Mouse (Mus musculus): ENCODE results near the gene Abcd3. TPM values are rescaled to one million over a fixed set of nuclear protein-coding genes. Genes with fewer than 3 reads are reported as not detected.
"Not testable (repeated sequence)": the region's sequence is repeated elsewhere in the genome, so short reads cannot be mapped to it uniquely, and the experiment has no call there.

The Abcd3 gene
- total RNA-seq, 2 experiments from 2014 or later: 87.4 to 92.2 TPM

DNA sequence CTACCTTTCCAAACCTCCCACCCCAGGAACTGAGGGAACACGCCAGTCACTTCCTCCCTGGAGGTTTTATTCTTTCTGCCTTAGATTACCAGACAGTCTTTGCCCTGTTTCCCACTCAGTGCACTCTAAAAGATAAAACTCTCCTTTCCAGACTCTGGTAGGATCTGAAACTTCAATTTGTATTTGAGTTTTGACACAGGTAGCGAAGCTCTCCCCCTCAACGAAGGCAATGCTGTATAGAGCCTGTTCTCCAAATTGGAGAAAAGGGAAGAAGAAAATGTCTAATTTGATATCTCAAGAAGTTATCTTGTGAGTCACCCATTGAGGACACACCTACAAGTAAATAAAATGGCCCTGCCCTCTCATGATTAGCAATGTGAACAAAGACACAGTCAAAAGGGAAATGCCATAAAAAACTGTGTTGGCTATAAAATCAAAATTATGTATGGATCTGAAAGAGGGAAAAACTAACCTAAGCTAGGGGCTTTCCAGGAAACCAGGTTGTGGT is 4.6 kb upstream of the Abcd3 start:
- DNase-seq (ENCODE audit: low spot score): no peak
- intact Hi-C loops (cut with DNase I): loop anchor here (10.0 kb wide), 1 partner anchor 155 kb away; no protein-coding TSS in a partner anchor

DNA sequence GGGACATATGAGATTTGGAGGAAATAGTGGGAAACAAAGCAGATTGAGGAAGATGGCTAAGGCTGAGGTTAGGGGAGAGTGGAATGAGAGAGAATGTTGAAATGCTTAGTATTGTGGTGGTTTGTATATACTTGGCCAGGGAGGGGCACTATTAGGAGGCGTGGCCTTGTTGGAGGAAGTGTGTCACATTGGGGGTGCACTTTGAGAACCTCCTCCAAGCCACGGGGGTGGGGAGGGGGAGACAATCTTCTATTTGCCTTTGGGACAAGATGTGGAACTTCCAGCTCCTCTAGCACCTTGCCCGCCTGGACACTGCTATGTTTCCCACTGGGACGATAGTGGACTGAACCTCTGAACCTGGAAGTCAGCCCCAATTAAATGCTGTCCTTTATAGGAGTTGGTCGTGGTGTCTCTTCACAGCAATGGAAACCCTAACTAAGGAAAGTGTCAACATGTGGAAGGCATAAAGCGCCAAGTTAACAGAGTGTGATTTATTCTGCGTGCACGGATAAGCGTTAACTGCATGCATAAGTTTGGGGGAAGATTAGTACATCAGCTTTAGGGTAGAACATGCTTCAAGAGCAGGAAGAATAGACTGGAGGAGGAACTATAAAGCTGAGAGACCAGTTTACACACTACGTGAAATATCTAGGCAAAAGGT is 3.8 kb upstream of the Abcd3 start:
- intact Hi-C loops (cut with DNase I): loop anchor here (10.0 kb wide), 1 partner anchor 156 kb away; no protein-coding TSS in a partner anchor

DNA sequence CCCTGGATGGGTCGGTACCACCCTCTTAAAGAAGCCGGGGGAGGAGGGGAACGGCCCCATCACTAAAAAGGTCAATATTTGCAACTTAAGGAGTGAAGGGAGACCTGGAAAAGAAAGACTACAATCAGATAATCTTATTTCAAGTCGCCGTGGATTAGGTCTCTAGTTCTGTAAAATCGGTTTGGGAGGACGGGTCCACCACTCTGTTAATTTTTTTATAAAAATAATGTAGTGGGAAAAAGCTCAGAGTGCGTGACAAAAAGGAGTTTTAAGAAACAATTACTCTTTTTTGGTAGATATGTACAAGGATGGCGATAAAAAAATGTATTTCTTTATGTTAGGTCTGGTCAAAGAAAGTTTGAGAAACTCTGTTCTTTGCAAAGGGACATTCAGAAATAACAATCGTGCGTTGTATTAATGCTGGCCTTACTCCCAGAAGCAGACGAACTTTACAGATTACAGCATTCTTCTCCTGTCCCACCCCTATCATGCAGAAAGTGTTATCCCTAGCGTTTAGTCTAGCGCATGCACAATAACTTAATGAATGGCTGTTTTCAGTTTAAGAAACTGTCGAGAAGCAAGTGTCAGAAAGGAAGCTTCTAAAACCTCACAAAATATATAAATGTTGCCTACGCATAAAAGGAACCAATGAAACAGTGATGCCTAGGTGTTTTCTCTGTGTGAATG is 590 bp upstream of the Abcd3 start:
- DNase-seq (ENCODE audit: low spot score): no peak
- intact Hi-C loops (cut with DNase I): loop anchor here (10.0 kb wide), 1 partner anchor 159 kb away; no protein-coding TSS in a partner anchor

More for the DNA sequence above, 3.8 kb upstream of the Abcd3 start:
- DNase-seq (ENCODE audit: low spot score): no peak

DNA sequence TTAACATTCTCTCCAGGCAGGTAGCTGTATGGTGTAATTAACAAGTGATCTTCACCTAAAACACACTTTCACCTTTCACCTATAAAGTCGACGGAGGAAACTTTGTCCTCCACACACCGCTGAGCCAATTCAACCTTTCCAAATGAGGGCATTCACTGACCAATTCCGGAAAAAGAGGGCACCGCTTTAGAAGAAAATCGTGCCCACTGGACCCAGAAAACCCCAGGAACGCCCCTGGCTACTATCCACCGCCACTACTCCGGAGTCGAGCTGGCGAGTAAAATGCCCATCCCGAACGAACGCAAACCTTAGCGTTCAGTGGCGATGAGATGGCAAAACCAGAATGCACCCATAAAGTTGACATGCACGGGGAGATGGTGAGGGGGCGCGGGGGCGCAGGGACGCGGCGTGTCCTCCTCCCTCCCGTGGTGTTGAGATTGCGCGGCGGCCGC is 663 bp downstream of the Abcd3 start:
- DNase-seq (ENCODE audit: low spot score): no peak
- intact Hi-C loops (cut with DNase I): loop anchor here (10.0 kb wide), 1 partner anchor 160 kb away; no protein-coding TSS in a partner anchor

DNA sequence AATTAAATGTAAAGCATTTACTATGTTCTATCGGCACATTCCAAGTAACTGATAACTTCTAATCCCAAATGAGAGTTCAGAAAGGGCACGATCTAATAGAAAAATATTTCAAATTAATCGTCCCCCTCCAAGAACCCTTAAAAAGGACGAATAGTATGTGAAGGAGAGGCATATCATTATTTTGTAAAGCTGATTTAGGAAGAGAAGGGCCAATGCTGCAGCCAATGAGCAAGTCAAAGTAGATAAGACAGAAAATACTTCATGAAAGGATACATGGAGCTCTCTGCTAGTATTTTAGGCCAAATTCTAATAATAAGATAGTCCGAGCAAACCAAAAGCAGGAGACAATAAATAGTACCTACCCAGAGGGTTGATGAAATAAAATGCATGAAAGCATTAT is 1.3 kb downstream of the Abcd3 start:
- intact Hi-C loops (cut with DNase I): loop anchor here (10.0 kb wide), 1 partner anchor 161 kb away; no protein-coding TSS in a partner anchor
- DNase-seq (ENCODE audit: low spot score): no peak

DNA sequence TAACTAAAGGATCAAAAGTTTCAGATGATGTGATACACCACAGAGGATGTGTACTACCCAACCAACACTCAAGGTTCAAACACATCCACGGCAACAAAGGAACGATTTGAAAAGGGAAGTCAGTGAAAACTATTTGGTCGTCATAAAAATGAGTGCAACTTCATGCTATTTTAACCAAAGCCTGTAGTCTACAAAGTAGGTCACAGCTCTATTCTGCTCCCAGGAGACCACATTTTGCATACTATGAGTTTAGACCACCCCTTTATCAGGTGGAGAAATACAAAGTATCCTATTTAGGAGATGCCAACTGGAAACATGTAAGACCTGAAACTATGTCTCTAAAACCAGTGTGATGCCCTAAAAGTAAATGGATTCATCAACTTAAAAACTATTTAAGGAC is 6.9 kb downstream of the Abcd3 start:
- intact Hi-C loops (cut with DNase I): no loop called here
- no peak for DNase-seq (ENCODE audit: low spot score)

DNA sequence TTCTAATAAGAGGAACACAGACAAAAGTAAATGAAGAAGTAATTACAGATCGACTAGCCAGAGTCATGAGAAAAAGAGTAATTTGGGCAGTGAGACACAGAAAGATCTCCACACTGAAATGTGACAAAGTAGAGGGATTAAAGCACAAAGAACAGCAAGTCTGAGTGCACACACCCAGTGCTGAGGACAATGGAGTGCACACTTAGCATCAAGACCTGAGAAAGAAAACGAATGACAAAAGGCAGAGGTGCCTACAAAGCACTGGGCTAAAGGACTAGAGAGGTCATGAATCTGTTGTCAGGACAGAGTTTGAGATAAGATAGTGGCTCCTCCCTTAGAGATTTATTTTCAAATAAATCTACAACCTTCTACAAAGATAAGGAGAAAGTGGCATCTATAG is 20.9 kb downstream of the Abcd3 start:
- no peak for DNase-seq (ENCODE audit: low spot score)
- intact Hi-C loops (cut with DNase I): no loop called here

DNA sequence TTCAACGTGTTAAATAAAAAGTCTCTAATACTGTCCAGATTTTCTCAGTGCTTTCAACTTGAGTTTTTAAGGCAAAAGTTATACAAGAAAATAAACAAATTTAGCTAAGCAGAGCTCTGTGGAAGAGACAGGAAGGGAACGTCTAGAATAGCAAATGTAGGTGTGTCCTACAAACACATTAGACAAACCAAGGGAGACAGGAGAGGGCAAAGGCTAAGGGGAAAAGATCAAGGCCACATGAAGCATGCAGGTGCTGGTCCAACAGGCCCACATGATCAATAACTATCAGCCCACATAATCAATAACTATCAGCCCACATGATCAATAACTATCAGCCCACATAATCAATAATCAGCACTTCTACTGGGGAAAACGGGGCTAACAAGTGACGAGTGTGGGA is 22.9 kb downstream of the Abcd3 start:
- no peak for DNase-seq (ENCODE audit: low spot score)
- intact Hi-C loops (cut with DNase I): no loop called here

DNA sequence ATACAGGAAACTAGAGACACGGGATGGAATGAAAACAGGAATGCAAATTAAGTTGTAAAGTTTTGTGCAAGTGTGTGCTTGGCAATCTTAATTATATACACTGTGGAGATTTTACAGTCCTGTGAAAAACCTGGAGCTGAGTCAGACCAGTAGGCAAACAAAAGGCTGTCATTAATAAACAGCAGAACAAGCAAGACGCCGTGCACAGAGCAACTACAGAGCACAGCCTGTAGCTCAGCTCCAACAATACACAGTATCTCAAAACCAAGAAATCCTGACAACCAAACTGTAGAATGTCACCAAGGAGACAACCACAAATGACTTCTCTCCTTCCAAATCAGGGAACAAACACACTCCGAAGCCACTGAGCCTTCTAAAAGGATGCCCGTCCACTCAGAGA is 24.7 kb downstream of the Abcd3 start:
- no peak for DNase-seq (ENCODE audit: low spot score)
- intact Hi-C loops (cut with DNase I): no loop called here

DNA sequence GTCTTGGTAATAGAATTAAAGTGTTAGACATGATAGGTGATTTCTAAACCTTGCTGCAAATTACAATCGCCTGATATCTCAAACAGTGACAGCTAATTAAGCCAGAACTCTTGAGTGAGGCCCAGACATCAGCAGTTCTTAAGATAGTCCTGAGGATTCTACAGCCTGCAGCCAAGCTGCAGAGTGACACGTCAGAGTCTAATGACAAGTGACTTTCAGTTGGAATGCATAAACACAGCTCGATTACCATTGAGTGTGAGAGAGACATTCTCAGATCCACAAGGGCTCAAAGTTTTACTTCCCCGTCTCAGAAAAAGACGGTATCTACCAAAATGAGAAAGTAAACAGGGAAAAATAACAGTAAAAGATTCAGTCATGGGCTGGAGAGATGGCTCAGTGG is 25.3 kb downstream of the Abcd3 start:
- DNase-seq (ENCODE audit: low spot score): no peak
- intact Hi-C loops (cut with DNase I): no loop called here

DNA sequence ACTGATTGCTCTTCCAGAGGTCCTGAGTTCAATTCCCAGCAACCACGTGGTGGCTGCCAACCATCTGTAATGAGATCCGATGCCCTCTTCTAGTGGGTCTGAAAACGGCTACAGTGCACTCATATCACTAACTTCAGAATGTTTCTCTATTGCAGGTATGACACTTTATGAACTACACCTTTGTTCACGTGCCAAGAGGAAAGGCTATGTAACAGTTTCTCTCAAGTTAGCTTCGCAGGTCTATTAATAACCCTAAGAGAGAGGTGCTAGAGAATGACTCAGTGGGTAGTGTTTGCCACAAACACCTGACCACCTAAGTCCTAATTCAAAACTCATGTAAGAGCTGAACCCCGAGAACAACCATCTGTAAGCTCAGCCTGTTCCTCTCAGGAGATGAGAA is 32.1 kb downstream of the Abcd3 start:
- DNase-seq (ENCODE audit: low spot score): no peak
- intact Hi-C loops (cut with DNase I): no loop called here

DNA sequence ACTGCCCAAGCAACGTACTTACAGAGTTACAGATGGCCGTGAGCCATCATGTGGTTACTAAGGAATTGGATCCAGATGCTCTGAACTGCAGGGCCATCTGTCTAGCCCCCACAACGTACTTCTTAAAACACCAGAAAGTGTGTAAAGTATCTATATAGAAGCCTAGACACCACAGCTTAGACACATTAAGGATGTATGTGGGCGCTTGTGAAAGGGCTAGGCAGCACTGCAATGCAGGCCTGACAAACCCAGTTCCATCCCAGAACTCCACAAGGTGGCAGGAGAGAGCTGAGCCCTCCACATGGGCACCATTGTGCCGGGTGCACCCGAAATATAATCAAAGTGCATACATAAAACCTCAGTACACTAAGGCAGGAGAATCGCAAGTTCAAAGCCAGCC is 37.2 kb downstream of the Abcd3 start:
- intact Hi-C loops (cut with DNase I): no loop called here
- DNase-seq (ENCODE audit: low spot score): no peak

DNA sequence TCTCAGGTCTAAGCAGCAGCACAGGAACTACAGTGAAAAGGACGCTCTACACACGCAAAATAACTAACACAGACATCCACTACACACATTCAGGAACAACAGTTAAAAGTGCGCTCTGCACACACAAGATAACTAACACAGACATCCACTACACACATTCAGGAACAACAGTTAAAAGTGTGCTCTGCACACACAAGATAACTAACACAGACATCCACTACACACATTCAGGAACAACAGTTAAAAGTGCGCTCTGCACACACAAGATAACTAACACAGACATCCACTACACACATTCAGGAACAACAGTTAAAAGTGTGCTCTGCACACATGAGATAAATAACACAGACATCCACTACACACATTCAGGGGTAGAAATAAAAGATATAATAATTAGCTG is 41.8 kb downstream of the Abcd3 start:
- DNase-seq (ENCODE audit: low spot score); intact Hi-C loops (cut with DNase I): not testable (repeated sequence)

DNA sequence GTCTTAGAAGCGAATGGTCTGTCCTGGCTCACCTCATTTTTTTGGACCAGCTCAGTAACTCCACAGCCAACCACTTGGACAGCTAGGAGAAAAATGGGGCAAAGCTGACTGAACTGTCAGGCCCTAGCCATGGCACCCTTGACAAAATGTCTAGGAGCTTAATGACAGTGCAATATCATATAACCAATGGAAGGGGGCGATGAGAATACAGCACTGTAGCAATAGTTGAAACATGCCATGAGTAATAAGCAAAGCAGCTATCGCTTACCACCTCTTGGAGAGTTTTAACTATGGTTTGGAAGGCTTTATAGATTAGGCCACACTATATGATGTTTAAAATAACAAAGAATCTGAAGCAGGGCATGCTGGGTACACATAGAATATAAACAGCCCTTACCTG is 46.3 kb downstream of the Abcd3 start:
- DNase-seq (ENCODE audit: low spot score): no peak
- intact Hi-C loops (cut with DNase I): loop anchor here (10.0 kb wide), 1 partner anchor 464 kb away; no protein-coding TSS in a partner anchor

DNA sequence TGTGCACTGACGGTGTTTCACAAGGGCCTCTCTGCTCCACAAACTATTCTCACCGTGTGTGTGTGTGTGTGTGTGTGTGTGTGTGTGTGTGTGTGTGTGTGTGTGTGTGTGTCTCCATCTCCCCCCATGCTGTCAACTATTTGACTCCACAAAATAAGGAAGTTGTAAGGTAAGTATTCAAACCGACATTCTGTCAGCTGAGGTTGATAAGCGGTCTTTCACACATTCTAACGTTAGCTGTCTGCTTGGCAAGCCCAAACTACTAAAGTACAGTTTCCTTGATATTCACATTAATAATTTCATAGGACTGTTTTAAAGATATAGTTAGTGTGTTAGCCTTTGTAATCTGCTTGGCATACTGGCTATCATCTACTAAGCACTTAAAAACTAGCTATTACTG is 48.3 kb downstream of the Abcd3 start:
- DNase-seq (ENCODE audit: low spot score): no peak
- intact Hi-C loops (cut with DNase I): loop anchor here (10.0 kb wide), 1 partner anchor 462 kb away; no protein-coding TSS in a partner anchor

DNA sequence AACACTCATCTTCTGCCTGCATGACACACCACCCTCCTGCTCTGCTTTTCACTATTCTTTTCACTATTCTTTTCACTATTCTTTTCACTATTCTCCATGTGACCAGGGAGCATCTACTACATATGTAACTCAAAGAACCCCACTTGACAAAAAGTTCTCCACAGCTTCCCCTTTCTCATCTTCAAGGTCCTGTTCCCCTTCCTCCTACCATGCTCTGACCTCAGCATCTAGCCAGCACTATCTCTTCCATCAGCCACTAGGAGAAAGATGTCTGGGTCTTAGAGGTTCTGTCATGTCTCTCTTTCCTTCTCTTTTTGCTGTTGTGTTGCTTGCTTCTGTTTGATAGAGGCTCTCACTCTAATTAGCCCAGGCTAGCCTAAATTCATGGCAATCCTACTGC is 49.1 kb downstream of the Abcd3 start:
- no peak for DNase-seq (ENCODE audit: low spot score)
- intact Hi-C loops (cut with DNase I): loop anchor here (10.0 kb wide), 1 partner anchor 461 kb away; no protein-coding TSS in a partner anchor

DNA sequence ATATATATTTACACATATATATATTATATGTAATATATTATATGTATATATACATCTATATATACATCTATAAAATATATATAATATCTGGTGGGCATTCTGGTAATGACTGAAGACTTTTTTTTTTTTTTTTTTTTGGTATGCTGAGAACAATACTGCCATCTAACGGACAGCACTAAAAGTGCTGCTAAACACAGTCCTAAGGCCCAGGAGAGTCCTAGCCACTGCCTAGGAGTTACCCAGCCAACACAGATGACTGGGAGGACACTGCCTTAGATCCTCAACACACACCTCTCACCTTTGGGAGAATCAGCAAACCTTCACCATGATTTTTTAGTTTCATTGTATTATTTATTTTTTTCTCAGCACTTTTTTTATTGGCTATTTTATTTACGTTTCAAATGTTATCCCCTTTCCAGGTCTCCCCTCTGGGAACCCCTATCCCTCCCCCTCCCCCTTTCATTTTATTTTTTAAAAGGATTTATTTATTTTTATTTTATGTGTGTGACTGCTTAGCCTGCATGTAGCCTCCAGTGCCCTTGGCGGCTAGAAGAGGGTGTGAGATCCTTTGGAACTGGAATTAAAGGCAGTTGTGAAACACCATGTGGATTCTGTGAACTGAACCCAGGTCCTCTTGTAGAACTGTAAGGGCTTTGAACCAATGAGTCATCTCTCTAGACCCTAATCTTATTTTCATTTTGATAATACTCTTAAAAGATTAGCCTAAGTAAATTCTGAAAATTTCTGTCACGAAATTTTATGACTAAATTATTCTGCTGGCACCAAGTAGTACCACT is 52.8 kb downstream of the Abcd3 start:
- no peak for DNase-seq (ENCODE audit: low spot score)
- intact Hi-C loops (cut with DNase I): loop anchor here (2.0 to 10.0 kb wide), 3 partner anchors 125 to 457 kb away; no protein-coding TSS in a partner anchor

DNA sequence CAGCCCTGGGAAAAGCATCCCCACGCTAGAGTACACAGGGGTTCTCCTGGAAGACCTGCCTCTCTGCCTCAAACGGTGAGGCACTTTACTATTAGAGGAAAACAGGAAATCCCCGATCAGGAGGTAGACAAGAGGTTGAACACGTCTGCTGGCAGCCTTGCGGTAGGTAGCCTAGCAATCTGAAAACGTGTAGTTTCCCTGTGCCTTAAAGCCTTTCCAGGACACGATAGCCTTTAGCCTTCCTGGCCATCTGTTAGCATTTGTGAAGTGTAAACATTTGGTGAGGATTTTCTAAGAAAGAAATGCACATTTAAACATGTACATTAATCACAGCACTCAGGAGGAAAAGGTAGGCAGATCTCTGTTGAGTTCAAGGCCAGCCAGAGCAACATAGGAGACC is 56.7 kb downstream of the Abcd3 start:
- intact Hi-C loops (cut with DNase I): no loop called here

DNA sequence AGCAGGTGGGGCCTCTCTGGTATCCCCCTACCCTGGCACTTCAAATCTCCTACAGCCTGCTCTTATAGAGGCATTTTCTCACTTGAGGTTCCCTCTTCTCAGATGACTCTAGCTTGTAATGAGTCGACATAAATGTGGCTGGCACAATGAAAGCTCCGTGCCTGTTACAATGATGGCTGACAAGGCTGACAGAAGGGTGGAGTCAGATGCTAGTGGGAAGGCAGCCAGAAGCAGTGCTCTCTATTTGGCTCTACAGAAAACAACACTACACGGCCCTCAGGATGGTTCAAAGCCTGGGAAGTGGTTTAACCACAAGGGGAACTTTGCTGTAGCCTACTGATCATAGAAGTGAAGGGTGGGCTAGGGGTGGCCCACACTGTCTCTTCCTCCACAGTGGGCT is 60.0 kb downstream of the Abcd3 start:
- intact Hi-C loops (cut with DNase I): no loop called here
- DNase-seq (ENCODE audit: low spot score): no peak

More for the DNA sequence above, 56.7 kb downstream of the Abcd3 start:
- DNase-seq (ENCODE audit: low spot score): no peak

Measured in heart, postnatal 25 days (tissue).